Mouse (Mus musculus): ENCODE results near the gene Trpv1. TPM values are rescaled to one million over a fixed set of nuclear protein-coding genes. Genes with fewer than 3 reads are reported as not detected.

Trpv1 gene
- polyA plus RNA-seq, 1 experiment from 2014 or later: 0.26 TPM

Other genes starting within 250 kb of the Trpv1 start
- gene P2rx1, start 235.2 kb upstream of the Trpv1 start, polyA plus RNA-seq (2016; fragmentation: Nextera tagmentation; extraction: Ambion mirVana): 0.68 and 0.84 TPM in 2 replicates
- gene Camkk1, start 215.3 kb upstream of the Trpv1 start, polyA plus RNA-seq (2016; fragmentation: Nextera tagmentation; extraction: Ambion mirVana): 3.6 and 6.3 TPM in 2 replicates
- gene Ncbp3, start 186.5 kb upstream of the Trpv1 start, polyA plus RNA-seq (2016; fragmentation: Nextera tagmentation; extraction: Ambion mirVana): 13.5 and 14.7 TPM in 2 replicates
- gene Itgae, start 143.7 kb upstream of the Trpv1 start, polyA plus RNA-seq (2016; fragmentation: Nextera tagmentation; extraction: Ambion mirVana): 0.48 and 0.58 TPM in 2 replicates
- 25.5 and 25.7 TPM in 2 replicates for gene Haspin, start 96.0 kb upstream of the Trpv1 start, polyA plus RNA-seq (2016; fragmentation: Nextera tagmentation; extraction: Ambion mirVana)
- gene P2rx5, start 73.9 kb upstream of the Trpv1 start, polyA plus RNA-seq (2016; fragmentation: Nextera tagmentation; extraction: Ambion mirVana): 0.20 and 0.24 TPM in 2 replicates
- gene Emc6, start 57.3 kb upstream of the Trpv1 start, polyA plus RNA-seq (2016; fragmentation: Nextera tagmentation; extraction: Ambion mirVana): 114 and 133 TPM in 2 replicates
- gene Tax1bp3, start 57.2 kb upstream of the Trpv1 start, polyA plus RNA-seq (2016; fragmentation: Nextera tagmentation; extraction: Ambion mirVana): 190 and 226 TPM in 2 replicates
- gene Ctns, start 35.2 kb upstream of the Trpv1 start, polyA plus RNA-seq (2016; fragmentation: Nextera tagmentation; extraction: Ambion mirVana): 16.7 and 21.0 TPM in 2 replicates
- 0.56 and 1.3 TPM in 2 replicates for gene Shpk, start 34.8 kb upstream of the Trpv1 start, polyA plus RNA-seq (2016; fragmentation: Nextera tagmentation; extraction: Ambion mirVana)
- gene Trpv3, start 33.1 kb downstream of the Trpv1 start, polyA plus RNA-seq (2016; fragmentation: Nextera tagmentation; extraction: Ambion mirVana): 0.06 TPM in 1 of 2 replicates, not detected in the other
- gene Aspa, start 95.3 kb downstream of the Trpv1 start, polyA plus RNA-seq (2016; fragmentation: Nextera tagmentation; extraction: Ambion mirVana): 0.10 TPM in 1 of 2 replicates, not detected in the other
- gene Gm49340, start 95.4 kb downstream of the Trpv1 start, polyA plus RNA-seq (2016; fragmentation: Nextera tagmentation; extraction: Ambion mirVana): not detected in 2 replicates
- gene Spata22, start 95.4 kb downstream of the Trpv1 start, polyA plus RNA-seq (2016; fragmentation: Nextera tagmentation; extraction: Ambion mirVana): not detected in 2 replicates
- gene Olfr20, start 116.5 kb downstream of the Trpv1 start, polyA plus RNA-seq (2016; fragmentation: Nextera tagmentation; extraction: Ambion mirVana): not detected in 2 replicates
- gene Olfr376, start 137.0 kb downstream of the Trpv1 start, polyA plus RNA-seq (2016; fragmentation: Nextera tagmentation; extraction: Ambion mirVana): not detected in 2 replicates
- not detected in 2 replicates for gene Olfr1, start 165.3 kb downstream of the Trpv1 start, polyA plus RNA-seq (2016; fragmentation: Nextera tagmentation; extraction: Ambion mirVana)
- not detected in 2 replicates for gene Olfr378, start 194.2 kb downstream of the Trpv1 start, polyA plus RNA-seq (2016; fragmentation: Nextera tagmentation; extraction: Ambion mirVana)
- gene Olfr380, start 223.2 kb downstream of the Trpv1 start, polyA plus RNA-seq (2016; fragmentation: Nextera tagmentation; extraction: Ambion mirVana): not detected in 2 replicates

Measured in limb, embryonic 10.5 days (tissue).